Mouse (Mus musculus) megakaryocyte-erythroid progenitor cell, adult 5-6 weeks (primary cell): Measurements from ENCODE around the gene BC005624. TPM values are rescaled to one million over a fixed set of nuclear protein-coding genes. Genes with fewer than 3 reads are reported as not detected.
"Not testable (repeated sequence)": the region's sequence is repeated elsewhere in the genome, so short reads cannot be mapped to it uniquely, and the experiment has no call there.

ENCODE experiments used
- ATAC-seq: replicated peaks from 2 replicates; pipeline ENCODE4 v1.8.0; 2016; ENCODE audit warnings: mild to moderate bottlenecking, inconsistent platforms; ENCODE audit not compliant: severe bottlenecking, poor library complexity, low FRiP score, low TSS enrichment
- total RNA-seq, 2 experiments: library from RNA; stranded (forward) in 1 of 2; stranded (reverse) in 1 of 2; fragments of 200-1000, 215-1000 nt in 1 of 2; fragments of >200 nt in 1 of 2; fragmentation: Nextera tagmentation in 1 of 2; gene quantifications; 2 replicates each; pipeline ENCODE4 v1.2.3; 2014 to 2017

Gene BC005624
- total RNA-seq, 2 experiments from 2014 or later: 46.7 to 70.5 TPM

DNA sequence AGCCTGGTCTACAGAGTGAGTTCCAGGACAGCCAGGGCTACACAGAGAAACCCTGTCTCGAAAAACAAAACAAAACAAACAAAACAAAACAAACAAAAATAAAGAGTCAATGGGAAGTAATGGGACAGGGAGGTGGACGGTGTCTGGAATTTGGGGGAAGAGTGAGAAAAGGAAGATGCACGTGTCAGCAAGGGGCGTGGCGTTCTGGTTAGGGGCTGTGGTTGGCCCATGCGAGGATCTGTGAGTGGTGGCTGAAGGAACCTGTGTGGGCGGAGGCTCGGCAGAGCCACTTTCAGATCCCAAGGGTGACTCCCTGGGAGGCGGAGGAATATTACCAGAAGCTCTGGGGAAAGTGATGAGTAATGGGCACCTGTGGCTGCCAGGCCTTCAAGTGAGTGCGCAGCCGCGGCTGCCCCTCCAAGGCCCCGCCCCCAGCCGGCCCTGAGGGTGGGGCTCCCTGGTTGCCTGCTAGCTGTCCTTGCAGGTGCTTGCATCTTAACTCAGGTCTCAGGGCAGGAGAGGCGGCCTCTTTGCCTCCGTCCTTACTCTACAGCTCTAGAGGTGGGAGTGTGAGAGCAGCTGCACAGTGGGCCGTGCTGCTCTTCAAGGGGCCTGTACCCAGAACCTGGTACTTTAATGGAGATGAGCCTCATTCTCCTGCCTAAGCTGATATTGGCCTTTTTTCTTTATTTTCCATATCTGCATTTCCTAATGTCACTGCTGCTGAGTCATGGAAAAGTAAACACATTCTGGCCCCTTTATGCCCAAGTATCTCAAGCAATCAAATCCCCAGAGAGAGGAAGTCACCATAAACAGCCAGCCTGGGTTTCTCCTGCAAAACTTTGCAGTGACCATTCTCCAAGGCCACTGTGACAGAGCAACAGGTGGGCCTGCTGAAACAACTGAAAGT is 3.4 kb upstream of the BC005624 start:
- no peak for ATAC-seq

GRCm38 (mm10) chr2:30983024-30983423 is 1.0 kb upstream of the BC005624 start:
- ATAC-seq: no peak

- peak; percentile 79 for ATAC-seq
Observed at GRCm38 (mm10) chr2:30967352-30968327, 14.4 kb downstream of the BC005624 start, which contains the start of gene Tor1a. Tor1a (minus strand) TSS chr2:30967933.

DNA sequence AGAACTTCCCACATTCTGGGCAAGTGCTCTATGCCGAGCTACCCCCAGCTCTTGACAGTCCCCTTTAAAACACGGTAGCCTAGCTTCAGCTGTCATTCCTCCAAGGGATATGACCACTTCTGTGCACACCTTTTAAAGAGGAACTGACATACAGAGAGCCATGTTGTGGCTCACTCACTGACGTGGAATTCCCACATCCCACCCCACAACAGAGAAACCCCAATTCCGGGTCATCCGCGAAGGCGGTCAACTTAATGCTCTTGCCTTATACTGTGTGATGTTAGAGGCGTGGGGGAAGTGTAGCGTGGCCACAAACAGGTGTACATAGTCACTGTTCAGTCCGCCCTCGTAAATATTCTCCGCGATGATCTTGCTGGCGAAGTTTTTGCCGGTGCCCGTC is 15.2 kb downstream of the BC005624 start:
- no peak for ATAC-seq

DNA sequence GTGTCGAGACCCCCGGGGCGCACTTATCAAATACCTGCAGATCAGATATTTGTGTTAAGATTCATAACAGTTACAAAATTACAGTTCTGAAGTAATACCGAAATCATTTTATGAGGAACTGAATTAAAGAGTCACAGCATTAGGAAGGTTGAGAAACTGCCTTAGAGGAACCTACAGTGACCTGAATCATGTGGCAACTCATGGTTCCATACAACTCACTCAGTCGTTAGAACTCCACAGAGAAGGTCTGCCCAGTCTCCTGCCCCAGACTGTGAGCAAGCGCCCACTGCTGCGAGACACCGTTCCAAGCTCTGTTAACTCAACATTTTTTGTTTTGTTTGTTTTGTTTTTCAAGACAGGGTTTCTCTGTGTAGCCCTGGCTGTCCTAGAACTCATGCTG is 16.4 kb downstream of the BC005624 start:
- ATAC-seq: no peak

DNA sequence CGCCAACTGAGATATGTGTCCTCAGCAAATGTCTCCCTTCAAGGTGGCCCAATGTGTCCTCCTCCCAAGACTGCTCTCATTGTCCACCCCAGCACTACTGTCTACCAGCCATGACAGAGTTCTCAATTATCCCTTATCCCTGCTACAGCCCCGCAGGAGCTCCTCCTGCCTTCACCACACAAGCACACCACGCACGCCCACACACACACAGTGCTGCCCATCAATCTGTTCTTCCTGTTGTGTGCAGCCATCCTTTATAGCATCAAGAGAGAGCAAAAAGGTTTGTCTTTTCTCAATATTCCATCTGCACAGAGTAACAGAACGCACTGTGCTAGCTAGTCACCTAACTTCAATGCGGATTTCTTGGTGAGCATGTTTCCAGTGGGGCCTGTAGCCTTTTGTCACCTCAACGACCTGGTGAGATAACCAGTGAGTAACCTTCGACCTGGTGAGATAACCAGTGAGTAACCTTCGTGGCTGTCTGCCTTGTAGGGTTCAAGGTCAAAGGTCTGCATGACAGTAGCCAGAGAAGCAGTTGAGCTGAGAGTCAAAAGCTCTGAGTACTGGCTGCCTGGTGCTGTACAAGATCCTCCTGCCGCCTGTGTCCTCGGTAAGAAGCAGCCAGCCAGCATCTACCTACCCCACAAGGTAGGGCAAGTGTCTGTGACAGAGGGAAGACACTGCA is 19.3 kb downstream of the BC005624 start:
- no peak for ATAC-seq

- ATAC-seq: no peak
Observed at GRCm38 (mm10) chr2:30959856-30960255, 22.1 kb downstream of the BC005624 start.

- ATAC-seq: no peak
Observed at GRCm38 (mm10) chr2:30958726-30959125, 23.3 kb downstream of the BC005624 start.

- no peak for ATAC-seq
Observed at GRCm38 (mm10) chr2:30957511-30957910, 24.5 kb downstream of the BC005624 start.

- no peak for ATAC-seq
Observed at GRCm38 (mm10) chr2:30954797-30955196, 27.2 kb downstream of the BC005624 start.

DNA sequence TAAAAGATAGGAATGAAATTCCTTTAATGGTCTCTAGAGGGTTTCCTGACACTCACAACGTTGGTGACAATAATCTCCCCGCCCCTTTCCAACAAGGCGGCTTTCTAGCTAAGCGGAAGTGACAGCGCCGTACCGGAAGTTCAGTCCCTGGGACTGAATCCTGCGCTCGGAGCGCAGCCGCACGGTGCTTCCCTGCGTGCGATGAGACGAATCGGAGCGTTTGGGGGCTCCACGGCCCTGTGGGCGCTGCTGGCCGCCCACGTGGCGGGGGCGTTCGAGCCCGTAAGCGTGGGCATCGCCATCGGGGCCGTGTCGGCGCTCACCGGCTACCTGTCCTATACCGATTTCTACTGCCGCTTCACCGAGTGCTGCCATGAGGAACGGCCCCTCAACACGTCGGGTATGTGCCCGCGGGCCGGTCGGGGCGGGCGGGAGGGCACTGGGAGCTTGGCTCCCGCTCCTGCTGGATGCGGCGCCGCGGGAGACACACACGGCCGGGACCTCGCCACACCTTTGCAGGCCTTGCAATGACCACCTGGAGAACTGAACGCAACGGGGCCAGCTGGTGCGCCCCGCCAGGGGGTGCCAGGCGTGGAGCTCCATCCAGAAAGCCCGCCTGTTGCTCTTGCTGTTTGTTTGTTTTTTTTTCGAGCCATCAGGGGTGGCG is 29.0 kb downstream of the BC005624 start, which contains the start of gene Tor1b:
Gene Tor1b, plus strand, starts transcription at position 136 of the 667 bp plus-strand sequence.
- peak; percentile 97 for ATAC-seq

GRCm38 (mm10) chr2:30952457-30952823 is 29.6 kb downstream of the BC005624 start:
- no peak for ATAC-seq

- ATAC-seq: peak; percentile 94
Observed at GRCm38 (mm10) chr2:30942603-30943011, 39.4 kb downstream of the BC005624 start.

DNA sequence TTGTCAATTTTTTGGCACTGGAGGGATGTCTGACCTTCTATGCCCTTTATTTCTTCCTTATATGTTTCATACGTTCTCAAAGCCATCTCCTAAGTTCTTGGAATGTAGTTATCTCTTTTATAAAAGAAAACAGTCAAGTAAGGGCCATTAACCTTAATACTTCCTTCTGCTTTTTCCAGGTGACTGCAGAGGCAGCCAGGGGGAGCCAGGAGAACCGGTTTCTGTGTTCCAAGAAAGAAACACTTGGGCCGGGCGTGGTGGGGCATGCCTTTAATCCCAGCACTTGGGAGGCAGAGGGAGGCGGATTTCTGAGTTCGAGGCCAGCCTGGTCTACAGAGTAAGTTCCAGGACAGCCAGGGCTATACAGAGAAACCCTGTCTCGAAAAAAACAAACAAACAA is 39.9 kb downstream of the BC005624 start:
- ATAC-seq: not testable (repeated sequence)

DNA sequence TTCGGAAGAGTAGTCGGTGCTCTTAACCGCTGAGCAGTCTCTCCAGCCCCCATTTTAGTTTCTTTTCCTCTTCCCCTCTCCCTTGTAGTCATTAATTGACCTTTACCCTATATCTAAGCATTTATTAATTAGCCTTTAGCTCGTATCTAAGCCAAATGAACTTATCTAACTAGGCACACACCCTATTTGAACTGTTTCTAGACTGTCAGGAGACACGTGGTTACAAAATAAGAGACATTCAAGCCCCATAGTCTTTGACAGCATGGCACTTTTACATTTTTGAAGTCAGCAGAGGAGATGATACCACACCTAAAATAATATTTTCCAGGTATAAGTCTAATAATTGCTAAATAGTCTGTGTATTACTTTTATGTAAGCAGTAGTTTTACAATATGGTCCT is 40.4 kb downstream of the BC005624 start:
- ATAC-seq: no peak

GRCm38 (mm10) chr2:30938574-30938991 is 43.4 kb downstream of the BC005624 start:
- ATAC-seq: no peak

GRCm38 (mm10) chr2:30937731-30938130 is 44.3 kb downstream of the BC005624 start:
- no peak for ATAC-seq

GRCm38 (mm10) chr2:30936808-30937207 is 45.2 kb downstream of the BC005624 start:
- no peak for ATAC-seq

DNA sequence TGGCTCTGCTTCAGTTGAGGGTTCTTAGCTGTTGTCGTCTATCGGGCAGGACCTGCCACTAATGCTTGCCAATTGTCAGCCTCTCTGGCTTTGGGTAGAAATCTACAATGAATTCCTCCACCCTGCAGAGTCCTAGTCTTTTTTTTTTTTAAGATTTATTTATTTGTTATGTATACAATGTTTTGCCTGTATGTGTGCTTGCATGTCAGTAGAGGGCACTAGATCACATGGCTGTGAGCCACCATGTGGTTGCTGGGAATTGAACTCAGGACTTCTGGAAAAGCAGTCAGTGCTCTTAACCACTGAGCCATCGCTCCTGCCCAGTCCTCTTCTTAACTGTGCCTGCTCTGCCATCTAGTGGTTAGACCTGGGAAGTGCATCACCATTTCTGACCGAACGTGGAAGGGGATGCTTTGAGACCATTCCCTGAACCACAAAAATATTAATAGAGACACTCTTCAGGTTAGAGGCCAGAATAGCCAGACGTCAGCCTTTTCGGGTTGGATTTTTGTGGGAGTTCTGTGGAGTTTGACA is 48.0 kb downstream of the BC005624 start:
- ATAC-seq: peak; percentile 38; the same call in 1 of the 2 replicates
